Mouse (Mus musculus): ENCODE results near the gene Itgb3. TPM values are rescaled to one million over a fixed set of nuclear protein-coding genes. Genes with fewer than 3 reads are reported as not detected.
A peak's percentile ranks its signal among the peaks of the same experiment; 100 is the strongest.

Itgb3 gene
- total RNA-seq, 2 experiments from 2014 or later, result 12.6 to 14.7 TPM

GRCm38 (mm10) chr11:104581446-104582307 is 26.1 kb upstream of the Itgb3 start:
- DNase-seq (ENCODE audit: low spot score in 2 of 2), result no peak

DNA sequence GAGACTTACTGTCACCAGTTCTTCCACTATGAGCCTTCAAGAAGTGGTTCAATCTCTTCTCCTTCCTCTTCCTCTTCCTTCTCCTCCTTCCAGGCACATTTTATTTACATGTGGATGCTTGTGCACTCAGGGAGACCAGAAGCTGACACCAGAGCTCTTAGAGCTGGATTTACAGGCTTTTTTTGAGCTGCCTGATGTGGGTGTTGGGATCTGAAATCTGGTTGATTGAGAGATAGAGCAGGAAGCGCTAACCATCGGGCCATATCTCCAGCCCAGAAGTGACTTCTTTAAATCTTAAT is 25.5 kb upstream of the Itgb3 start:
- no peak for DNase-seq (ENCODE audit: low spot score in 2 of 2)

DNA sequence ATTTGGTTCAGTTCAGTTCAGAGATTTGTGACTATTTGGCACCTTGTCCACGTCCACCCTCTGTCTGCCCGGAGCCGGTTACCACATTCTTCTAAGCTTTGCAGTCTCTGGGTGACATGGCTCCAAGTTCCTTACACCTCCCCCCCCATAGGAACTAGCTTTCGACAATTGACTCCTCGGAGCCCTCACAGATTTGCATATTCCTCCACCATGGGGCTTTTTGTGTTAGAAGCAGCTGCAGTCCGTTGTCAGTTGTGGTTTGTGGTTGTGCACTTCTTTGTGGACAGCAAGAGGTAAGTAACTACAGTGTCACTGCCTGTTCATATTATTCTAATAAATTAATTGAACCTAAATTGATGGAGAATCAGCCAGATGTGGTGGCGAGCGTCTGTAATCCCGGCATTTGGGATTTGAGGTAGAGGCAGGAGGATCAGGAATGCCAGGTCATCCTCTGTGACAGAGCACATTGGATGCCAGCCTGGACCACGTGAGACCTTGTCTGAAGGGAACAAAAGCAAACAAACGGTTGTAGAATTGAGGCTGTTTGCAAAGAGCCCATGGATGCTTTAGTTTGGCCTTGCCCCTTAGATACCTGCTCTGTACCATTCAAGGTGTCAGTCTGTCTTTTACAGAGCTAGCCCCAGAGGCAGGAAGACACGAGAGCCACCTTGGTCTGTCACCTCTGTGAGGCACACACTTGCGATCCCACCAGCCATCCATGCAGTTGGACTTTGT is 25.0 kb upstream of the Itgb3 start:
- DNase-seq (ENCODE audit: low spot score in 2 of 2), result no peak

DNA sequence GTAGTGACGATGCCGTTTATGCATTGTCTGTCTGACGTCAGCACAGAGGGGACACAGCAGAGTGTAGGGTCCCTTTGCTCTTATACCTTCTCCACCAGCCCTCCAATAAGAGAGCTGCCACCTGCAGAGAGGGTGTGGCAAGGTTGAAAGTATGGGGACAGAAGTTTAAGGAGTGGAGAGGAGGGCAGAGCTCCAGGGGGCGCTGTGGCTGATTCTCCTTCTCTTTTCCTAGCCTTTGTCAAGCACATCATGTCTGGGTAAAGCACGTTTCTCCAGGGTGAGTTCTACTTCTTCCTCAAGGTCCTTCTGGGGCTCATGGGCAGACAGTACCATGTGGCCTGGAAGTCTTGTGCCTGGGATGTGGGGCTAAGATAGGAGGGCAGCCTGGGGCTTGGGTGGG is 22.3 kb upstream of the Itgb3 start:
- no peak for DNase-seq (ENCODE audit: low spot score in 2 of 2)

DNA sequence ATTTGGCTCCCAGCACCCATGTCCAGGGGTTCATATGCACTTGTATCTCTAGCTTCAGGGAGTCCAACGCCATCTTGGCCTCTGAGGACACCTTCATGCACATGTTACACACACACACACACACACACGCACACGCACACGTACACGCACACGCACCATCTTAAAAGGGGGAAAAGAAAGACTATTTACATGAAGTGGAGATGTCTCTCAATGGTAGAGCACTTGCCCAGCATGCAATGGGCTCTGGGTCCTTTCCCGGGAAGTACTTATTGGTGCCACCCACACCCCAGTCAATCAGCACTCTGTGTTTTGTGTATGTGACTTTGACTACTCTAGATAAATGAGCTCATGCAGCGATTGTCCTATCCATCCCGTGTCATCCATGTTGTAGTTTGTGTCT is 19.9 kb upstream of the Itgb3 start:
- DNase-seq (ENCODE audit: low spot score in 2 of 2), result no peak

DNA sequence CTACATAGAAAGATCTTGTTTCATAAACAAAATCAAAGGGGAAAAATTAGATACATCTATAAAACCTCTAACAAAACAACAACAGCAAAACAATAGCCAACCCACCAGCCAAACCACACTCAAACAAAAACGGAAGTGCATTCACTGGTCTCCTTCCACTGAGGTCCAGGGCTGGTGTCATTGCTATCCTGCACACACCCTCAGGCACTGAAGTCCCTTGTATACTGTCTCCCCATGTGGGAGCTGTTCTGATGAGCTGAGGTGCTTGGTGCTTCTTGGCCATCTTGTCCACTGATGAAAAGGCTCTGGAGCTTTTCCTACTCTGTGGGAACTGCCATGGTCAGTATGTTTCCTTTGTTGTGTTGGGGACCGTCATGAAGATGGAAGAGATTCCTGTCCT is 19.3 kb upstream of the Itgb3 start:
- DNase-seq (ENCODE audit: low spot score in 2 of 2), result no peak

GRCm38 (mm10) chr11:104589570-104589969 is 18.2 kb upstream of the Itgb3 start:
- DNase-seq (ENCODE audit: low spot score in 2 of 2), result no peak

DNA sequence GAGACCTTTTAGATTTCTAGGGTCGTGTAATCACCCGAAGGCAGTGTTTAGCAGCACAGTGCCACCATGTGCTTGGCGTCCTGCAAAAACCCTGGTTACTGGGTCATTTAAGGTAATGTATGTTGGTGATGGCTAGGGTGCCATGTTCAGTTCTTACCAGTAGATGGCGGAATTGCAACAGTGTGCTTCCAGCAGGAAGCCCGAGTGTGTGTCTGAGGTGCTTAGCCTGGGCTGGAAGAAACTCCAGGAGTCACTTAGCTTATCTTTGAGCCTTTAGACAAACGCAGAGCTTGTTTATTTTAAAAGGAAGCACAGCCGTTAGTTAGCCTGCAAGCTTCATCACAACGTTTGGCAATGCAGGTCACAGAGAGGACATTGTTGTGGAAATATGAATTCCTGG is 17.7 kb upstream of the Itgb3 start:
- peak; percentile 66 to 69 for DNase-seq (ENCODE audit: low spot score in 2 of 2)

DNA sequence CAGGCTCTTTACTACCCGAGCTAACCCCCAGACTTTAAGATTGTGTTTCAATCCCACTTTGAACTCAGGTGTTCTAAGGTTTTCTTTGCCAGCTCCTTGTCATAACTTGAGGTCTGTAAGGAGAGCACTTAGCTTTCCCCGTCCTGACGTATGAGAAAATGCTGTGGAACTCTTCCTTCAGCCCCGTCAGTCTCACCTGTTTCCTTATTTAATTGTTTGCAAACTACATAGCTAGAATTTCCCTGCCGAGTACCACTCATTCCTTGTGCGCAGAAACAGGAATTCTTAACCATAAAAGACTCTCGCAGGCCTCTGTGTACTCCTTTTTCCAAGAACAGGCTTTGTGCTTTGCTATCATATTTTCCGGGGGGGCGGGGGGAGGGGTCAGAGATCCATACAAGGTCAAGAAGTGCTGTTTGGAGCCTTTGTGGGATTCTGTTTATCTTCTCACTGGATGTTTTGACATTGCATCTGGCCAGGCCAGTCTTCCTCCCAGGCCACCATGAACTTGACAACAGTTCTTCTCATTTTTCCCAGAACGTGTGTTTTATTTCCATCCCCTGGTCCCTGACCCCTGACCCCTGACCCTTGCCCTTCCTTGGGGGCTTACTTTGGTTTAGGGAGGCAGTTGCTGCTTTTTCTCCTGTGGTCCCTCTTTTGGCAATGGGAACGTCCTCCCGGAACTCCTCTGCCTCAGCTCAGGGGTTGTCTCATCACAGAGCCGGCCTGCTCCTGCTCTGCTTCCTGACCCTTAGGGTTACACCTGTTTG is 15.5 kb upstream of the Itgb3 start:
- no peak for DNase-seq (ENCODE audit: low spot score in 2 of 2)

DNA sequence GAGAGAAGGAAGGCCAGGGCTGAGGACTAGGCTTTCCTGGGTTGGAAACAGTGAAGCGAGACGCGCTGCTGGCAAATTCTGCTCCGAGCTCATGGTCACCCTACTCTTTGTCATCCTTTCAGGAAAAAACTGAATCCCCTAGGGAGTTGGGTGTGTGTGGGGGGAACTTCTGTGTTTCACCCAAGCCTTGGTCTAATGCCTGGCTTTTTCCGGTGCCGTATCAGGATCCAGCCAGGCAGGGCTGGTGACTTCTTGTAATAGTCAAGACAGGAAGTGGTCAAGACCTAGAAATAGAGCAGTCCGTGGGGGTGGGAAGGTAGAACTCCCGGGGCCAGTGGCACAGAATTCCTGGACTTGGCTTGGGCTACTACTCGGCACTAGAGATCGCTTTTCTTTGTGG is 11.4 kb upstream of the Itgb3 start:
- DNase-seq (ENCODE audit: low spot score in 2 of 2), result no peak

GRCm38 (mm10) chr11:104599265-104599945 is 8.4 kb upstream of the Itgb3 start:
- no peak for DNase-seq (ENCODE audit: low spot score in 2 of 2)

DNA sequence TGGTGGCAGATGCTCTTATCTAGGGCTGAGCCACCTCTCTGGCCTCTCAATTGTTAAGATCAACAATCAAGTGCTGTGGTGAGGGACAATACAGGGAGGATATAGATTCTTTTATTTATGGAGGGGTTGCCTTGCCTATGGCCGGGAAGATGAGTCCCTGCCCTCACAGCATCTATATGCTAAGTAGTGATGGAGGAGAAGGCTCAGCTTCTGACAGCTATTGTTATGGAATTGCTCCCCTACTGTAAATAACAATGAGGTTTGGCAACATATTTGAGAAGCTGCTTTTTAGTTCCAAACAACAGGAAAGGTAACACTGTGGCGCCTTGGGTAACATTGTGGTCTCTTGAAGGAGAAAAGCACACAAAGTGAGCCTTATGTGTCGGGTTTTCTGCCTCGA is 7.1 kb upstream of the Itgb3 start:
- no peak for DNase-seq (ENCODE audit: low spot score in 2 of 2)

DNA sequence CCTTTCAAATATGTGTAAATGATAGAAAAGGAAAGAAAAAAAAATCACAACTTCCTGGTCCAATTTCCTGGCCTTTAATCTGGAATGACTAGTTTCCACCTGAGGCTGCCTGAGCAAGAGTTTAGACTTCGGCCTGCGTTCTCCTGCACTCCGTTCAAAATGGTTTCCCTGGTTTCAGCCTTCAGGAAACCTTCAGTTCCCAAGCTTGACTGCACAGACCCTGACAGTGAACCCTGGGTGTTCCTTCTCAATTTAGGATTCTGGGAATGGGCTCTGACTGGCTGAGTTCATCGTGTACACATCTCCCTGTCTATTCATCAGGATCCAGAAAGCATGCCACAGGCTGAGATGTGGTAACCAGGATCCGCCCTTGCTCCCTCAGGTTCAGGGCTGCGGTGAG is 3.6 kb upstream of the Itgb3 start:
- no peak for DNase-seq (ENCODE audit: low spot score in 2 of 2)

DNA sequence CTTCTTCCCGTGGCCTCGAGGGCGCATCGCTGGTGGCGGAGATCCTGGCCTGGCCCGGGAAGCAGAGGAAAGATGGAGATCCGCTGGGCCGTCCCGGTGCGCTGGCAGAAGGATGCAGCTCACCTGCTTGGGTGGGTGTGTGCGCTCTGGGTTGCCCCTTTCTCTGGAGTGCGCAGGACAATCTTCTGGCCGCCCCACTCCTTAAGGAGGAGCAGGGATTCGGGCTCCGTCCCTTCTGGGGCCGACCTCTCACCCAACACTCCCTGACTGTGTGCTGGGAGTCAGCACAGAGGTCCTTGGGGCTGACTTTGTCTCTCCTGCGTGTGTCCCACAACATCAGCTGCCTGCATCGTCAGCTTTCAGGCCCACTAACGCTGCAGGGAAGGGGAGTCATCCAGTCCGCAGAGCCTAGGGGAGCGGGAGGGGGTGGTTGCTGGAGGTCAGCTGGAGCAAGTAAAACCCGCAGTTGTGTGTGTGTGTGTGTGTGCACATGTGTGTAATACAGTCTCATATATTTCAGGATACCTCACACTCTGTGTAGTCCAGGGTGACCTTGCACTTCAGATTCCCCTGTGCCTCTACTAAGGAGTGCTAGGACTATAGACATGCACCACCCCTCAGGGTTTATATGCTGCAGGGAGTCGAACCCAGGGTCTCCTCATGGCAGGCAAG is 585 bp downstream of the Itgb3 start:
- no peak for DNase-seq (ENCODE audit: low spot score in 2 of 2)

GRCm38 (mm10) chr11:104609033-104609684 is 1.4 kb downstream of the Itgb3 start:
- no peak for DNase-seq (ENCODE audit: low spot score in 2 of 2)

GRCm38 (mm10) chr11:104609733-104610132 is 1.9 kb downstream of the Itgb3 start:
- DNase-seq (ENCODE audit: low spot score in 2 of 2), result no peak

- DNase-seq (ENCODE audit: low spot score in 2 of 2), result no peak
These were observed 3.9 kb downstream of the Itgb3 start for GRCm38 (mm10) chr11:104611579-104612151.

- no peak for DNase-seq (ENCODE audit: low spot score in 2 of 2)
These were observed 5.8 kb downstream of the Itgb3 start for GRCm38 (mm10) chr11:104613551-104613950.

DNA sequence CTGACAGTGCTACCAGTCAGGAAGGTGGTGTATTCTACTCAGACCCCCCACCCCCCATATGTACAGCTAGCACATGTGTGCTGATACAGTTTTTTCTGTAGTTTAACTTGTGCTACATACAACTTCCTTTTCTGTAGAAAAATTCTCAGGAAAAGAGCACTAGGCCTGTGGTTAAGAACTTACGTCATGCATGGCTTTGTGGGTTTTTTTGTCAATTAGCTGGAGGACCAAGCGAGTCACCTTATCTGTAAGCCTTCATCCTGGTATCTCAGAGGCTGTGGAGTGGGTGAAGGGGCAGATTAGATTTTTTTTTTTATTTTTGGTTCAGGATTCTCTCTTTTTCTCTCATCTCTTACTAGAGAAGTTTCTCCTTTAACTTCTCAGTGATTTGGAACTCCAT is 6.3 kb downstream of the Itgb3 start:
- no peak for DNase-seq (ENCODE audit: low spot score in 2 of 2)

- no peak for DNase-seq (ENCODE audit: low spot score in 2 of 2)
These were observed 8.4 kb downstream of the Itgb3 start for GRCm38 (mm10) chr11:104616182-104616581.

Measured in adrenal gland, adult 18-20 months (tissue).